Mouse (Mus musculus) lung, postnatal 0 days (tissue): ENCODE measurements at regions not wholly inside any gene's neighbourhood (a gene's known extent, or its start where the extent isn't known, plus 50 kb on each side); places are given as distances from the start of the nearest gene placed in this dataset.

Experiments
- ATAC-seq: fragments of 200-750 bp; cut with Nextera tagmentation; 2 replicates; pipeline ENCODE4 v1.8.0; 2017; ENCODE audit warnings: moderate library complexity
- DNase-seq: peaks from one replicate; pipeline ENCODE4 v3.0.0-alpha.2; 2016; ENCODE audit warnings: low spot score
- H3K27ac ChIP-seq: fragments of 300-500 bp; sonication (generic); 2 replicates; pipeline ENCODE4 v1.5.1; 2014; ENCODE audit warnings: antibody characterized with exemption, mild to moderate bottlenecking, low read length, mixed read lengths
- H3K27me3 ChIP-seq: fragments of 300-500 bp; sonication (generic); replicated peaks from 2 replicates; pipeline ENCODE4 v1.6.1; 2014; ENCODE audit warnings: low read length, mixed read lengths; ENCODE audit not compliant: insufficient read depth
- H3K36me3 ChIP-seq: fragments of 300-500 bp; sonication (generic); 2 replicates; pipeline ENCODE4 v1.6.1; 2014; ENCODE audit warnings: low read length, mixed read lengths; ENCODE audit not compliant: insufficient read depth
- H3K4me1 ChIP-seq: fragments of 300-500 bp; sonication (generic); 2 replicates; pipeline ENCODE4 v1.6.1; 2014; ENCODE audit warnings: antibody characterized with exemption, low read depth, low read length, mixed read lengths; ENCODE audit not compliant: insufficient read depth
- H3K4me2 ChIP-seq: fragments of 300-500 bp; sonication (generic); replicated peaks from 2 replicates; pipeline ENCODE4 v1.6.1; 2014; ENCODE audit warnings: low read depth, mild to moderate bottlenecking, low read length, moderate library complexity, mixed read lengths
- H3K4me3 ChIP-seq: fragments of 300-500 bp; sonication (generic); 2 replicates; pipeline ENCODE4 v1.5.1; 2014; ENCODE audit warnings: low read depth, low read length
- H3K9ac ChIP-seq: fragments of 300-500 bp; sonication (generic); replicated peaks from 2 replicates; pipeline ENCODE4 v1.6.1; 2014; ENCODE audit warnings: low read depth, mild to moderate bottlenecking
- H3K9me3 ChIP-seq: fragments of 300-500 bp; sonication (generic); 2 replicates; pipeline ENCODE4 v1.6.1; 2016; ENCODE audit warnings: low read length, mixed read lengths
- CTCF ChIP-seq: IDR thresholded peaks from 2 replicates; pipeline ENCODE4 v1.5.1; 2016; ENCODE audit warnings: antibody characterized with exemption, mild to moderate bottlenecking
- EP300 ChIP-seq: IDR thresholded peaks from 2 replicates; pipeline ENCODE4 v1.6.1; 2016; ENCODE audit warnings: antibody characterized with exemption, mild to moderate bottlenecking, control low read depth
- WGBS: fragments of 180-500 bp; shearing (Covaris S2); extraction: QIAGEN DNeasy Blood & Tissue Kit; methylation state at CpG from one replicate; pipeline ENCODE4 v1.1.7; 2014; 5-methylcytosine and 5-hydroxymethylcytosine counted together

- DNase-seq (no peak), ATAC-seq (no peak)
- Histone ChIP-seq H3K36me3 (no peaks in the 10 kb centered on the region), H3K9me3 (no peaks in the 10 kb centered on the region), H3K4me2 (no peak overlapping the region), H3K27ac (no peak overlapping the region), H3K9ac (no peak overlapping the region), H3K4me1 (no peaks in the 10 kb centered on the region), H3K27me3 (no peaks in the 10 kb centered on the region), H3K4me3 (no peak overlapping the region)
- TF ChIP-seq CTCF = no peak
- TF ChIP-seq EP300 = no peak
- 72% methylated on average over 6 of the region's 6 CpGs for WGBS
Measured at GRCm38 (mm10) chr7:70536046-70536445, 169.5 kb upstream of the Nr2f2 start.

GRCm38 (mm10) chr7:70533552-70533951, 167.0 kb upstream of the Nr2f2 start:
- no peaks in the 10 kb centered on the region for H3K27me3 ChIP-seq
- no peak overlapping the region for H3K9ac ChIP-seq
- no peak overlapping the region for H3K4me3 ChIP-seq
- DNase-seq (no peak), ATAC-seq (no peak)
- WGBS = 91% methylated on average over 1 of the region's 1 CpGs
- H3K27ac ChIP-seq = no peak overlapping the region
- no peaks in the 10 kb centered on the region for H3K4me1 ChIP-seq
- no peak overlapping the region for H3K4me2 ChIP-seq
- H3K36me3 ChIP-seq = no peaks in the 10 kb centered on the region
- no peaks in the 10 kb centered on the region for H3K9me3 ChIP-seq
- TF ChIP-seq CTCF (no peak), EP300 (no peak)

- Histone ChIP-seq H3K9me3 (no peaks in the 10 kb centered on the region), H3K36me3 (no peaks in the 10 kb centered on the region), H3K4me2 (no peak overlapping the region), H3K27ac (no peak overlapping the region), H3K4me3 (no peak overlapping the region), H3K4me1 (no peaks in the 10 kb centered on the region), H3K9ac (no peak overlapping the region), H3K27me3 (no peaks in the 10 kb centered on the region)
- TF ChIP-seq CTCF (no peak), EP300 (no peak)
- WGBS = 36% methylated on average over 4 of the region's 4 CpGs
- ATAC-seq = no peak
- no peak for DNase-seq
Measured at GRCm38 (mm10) chr7:70527921-70528320, 161.4 kb upstream of the Nr2f2 start.

GRCm38 (mm10) chr7:70525372-70525771, 158.8 kb upstream of the Nr2f2 start:
- Histone ChIP-seq H3K27ac (no peak overlapping the region), H3K27me3 (no peaks in the 10 kb centered on the region), H3K4me3 (no peak overlapping the region), H3K9me3 (no peaks in the 10 kb centered on the region), H3K4me1 (no peaks in the 10 kb centered on the region), H3K4me2 (no peak overlapping the region), H3K36me3 (no peaks in the 10 kb centered on the region), H3K9ac (no peak overlapping the region)
- TF ChIP-seq CTCF (no peak), EP300 (no peak)
- no peak for DNase-seq
- no peak for ATAC-seq
- WGBS = 96% methylated on average over 2 of the region's 2 CpGs

GRCm38 (mm10) chr7:70524744-70525143, 158.2 kb upstream of the Nr2f2 start:
- Histone ChIP-seq H3K27ac (no peak overlapping the region), H3K36me3 (no peaks in the 10 kb centered on the region), H3K9me3 (no peaks in the 10 kb centered on the region), H3K4me3 (no peak overlapping the region), H3K4me2 (no peak overlapping the region), H3K4me1 (no peaks in the 10 kb centered on the region), H3K9ac (no peak overlapping the region), H3K27me3 (no peaks in the 10 kb centered on the region)
- 87% methylated on average over 9 of the region's 9 CpGs for WGBS
- DNase-seq (no peak), ATAC-seq (no peak)
- TF ChIP-seq EP300 (no peak), CTCF (no peak)

GRCm38 (mm10) chr7:70524251-70524650, 157.7 kb upstream of the Nr2f2 start:
- ATAC-seq = no peak
- Histone ChIP-seq H3K27me3 (no peaks in the 10 kb centered on the region), H3K4me1 (no peaks in the 10 kb centered on the region), H3K9ac (no peak overlapping the region), H3K4me3 (no peak overlapping the region), H3K4me2 (no peak overlapping the region), H3K27ac (no peak overlapping the region), H3K9me3 (no peaks in the 10 kb centered on the region), H3K36me3 (no peaks in the 10 kb centered on the region)
- TF ChIP-seq CTCF = no peak
- no peak for TF ChIP-seq EP300
- WGBS = 88% methylated on average over 4 of the region's 4 CpGs
- DNase-seq = no peak

- 41% methylated on average over 3 of the region's 3 CpGs for WGBS
- no peak for TF ChIP-seq CTCF
- no peak for TF ChIP-seq EP300
- Histone ChIP-seq H3K9ac (no peak overlapping the region), H3K27me3 (no peaks in the 10 kb centered on the region), H3K4me2 (no peak overlapping the region), H3K4me3 (no peak overlapping the region), H3K27ac (no peak overlapping the region), H3K36me3 (no peaks in the 10 kb centered on the region), H3K9me3 (no peaks in the 10 kb centered on the region), H3K4me1 (no peaks in the 10 kb centered on the region; the same call in 1 of the 2 replicates)
- DNase-seq = no peak
- ATAC-seq = no peak
Measured at GRCm38 (mm10) chr7:70516741-70517140, 150.2 kb upstream of the Nr2f2 start.
